Mouse (Mus musculus) T-helper 1 cell (primary cell): Measurements from ENCODE around the gene Ak5.

Experiments
- in situ Hi-C: fragments of 300-600 bp; cut with MboI, MseI; formaldehyde crosslinking; loops from one replicate; pipeline ENCODE4 v1.15.1; 2025; ENCODE audit warnings: high pct_unique_total_duplicates

Ak5 gene

GRCm38 (mm10) chr3:152668239-152668638, at the start of gene Ak5:
Ak5 (minus strand) TSS chr3:152668360.
- in situ Hi-C loops, result no loop called here

DNA sequence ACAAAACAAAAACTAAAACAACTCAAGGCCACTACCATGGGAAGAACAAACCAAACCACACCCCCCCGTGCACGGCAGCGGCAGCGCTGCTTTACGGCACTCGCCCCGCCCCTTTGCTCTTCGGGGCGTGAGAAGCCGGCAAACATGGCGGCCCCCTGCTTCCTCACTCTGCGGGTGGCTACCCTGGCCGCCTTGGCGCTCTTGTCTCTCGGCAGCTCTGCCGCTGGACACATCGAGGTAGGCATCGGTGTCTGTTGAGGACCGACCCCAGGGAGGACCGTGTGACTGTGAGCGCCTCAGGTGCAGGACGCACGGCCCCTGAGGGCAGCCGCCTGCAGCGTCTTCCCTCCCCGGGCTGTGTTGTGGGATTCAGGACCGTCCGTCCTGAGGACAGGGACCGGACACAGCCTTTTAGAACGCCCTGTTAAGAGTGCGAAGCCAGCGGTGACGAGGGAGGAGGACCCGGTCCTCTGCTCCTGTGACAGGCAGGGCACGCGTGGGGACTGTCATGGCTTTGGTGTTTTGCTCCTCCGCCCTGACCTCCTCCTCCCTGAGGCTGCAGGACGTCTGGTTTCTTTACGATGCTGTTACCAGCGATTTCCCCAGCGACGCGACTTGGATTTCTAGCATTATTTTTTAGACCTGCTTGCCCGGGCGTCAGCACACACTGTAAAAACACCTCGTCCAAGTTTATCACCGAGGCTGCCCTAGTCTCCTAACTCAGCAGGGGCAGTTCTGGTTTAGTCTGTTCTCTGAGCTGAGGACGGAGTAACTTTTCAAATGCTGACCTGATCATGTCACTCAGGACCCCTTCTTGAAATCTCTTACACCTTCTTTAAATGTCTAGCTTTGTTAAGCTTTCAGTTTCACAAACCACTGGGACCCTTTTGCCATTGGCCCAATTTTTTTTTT, 46.1 kb upstream of the Ak5 start, which contains the start of gene Pigk:
Gene Pigk, plus strand, starts transcription at position 110 of the 912 bp plus-strand sequence.
- in situ Hi-C loops, result loop anchor here (25.0 kb wide), 1 partner anchor 602 kb away; no protein-coding TSS in a partner anchor

DNA sequence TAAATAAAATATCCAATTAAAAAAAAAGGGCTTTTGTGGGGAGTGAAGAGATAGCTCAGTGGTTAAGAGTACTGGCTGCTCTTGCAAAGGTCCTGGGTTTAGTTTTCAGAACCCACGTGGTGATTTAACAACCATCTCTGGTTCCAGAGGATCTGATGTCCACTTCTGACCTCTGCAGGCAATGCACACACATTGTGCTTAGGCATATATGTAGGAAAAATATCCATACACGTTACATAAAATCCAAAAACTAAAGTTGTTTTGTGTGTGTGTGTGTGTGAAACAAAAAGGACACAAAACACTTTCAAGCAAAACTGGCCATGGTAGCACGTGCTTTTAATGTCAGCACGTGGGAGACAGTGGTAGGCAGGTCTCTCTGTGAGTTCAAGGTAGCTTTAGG, 44.8 kb upstream of the Ak5 start:
- in situ Hi-C loops, result loop anchor here (25.0 kb wide), 1 partner anchor 601 kb away; no protein-coding TSS in a partner anchor

DNA sequence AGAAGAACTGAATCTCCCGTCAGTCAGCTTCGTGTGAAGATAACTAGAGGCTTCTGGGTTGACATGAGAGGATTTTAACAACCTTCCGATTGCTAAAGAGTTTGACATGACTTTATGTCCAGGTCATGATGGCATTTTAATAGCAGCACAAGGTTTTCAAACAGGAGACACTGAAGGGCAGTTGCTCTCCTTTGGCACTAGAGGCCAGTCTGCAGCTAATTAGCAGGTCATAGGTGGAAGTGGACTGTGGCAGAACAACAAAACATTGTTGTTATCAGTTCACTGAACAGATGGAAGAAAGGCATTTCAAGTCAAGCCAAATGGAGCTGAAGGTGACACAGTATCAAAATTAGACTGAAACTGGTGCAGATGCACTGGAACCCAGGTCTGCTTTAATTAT, 41.8 kb upstream of the Ak5 start:
- in situ Hi-C loops, result loop anchor here (25.0 kb wide), 1 partner anchor 598 kb away; no protein-coding TSS in a partner anchor

GRCm38 (mm10) chr3:152707321-152707823, 39.2 kb upstream of the Ak5 start:
- in situ Hi-C loops, result loop anchor here (25.0 kb wide), 1 partner anchor 595 kb away; no protein-coding TSS in a partner anchor

- in situ Hi-C loops, result loop anchor here (25.0 kb wide), 1 partner anchor 595 kb away; no protein-coding TSS in a partner anchor
Measured at GRCm38 (mm10) chr3:152706901-152707300, 38.7 kb upstream of the Ak5 start.

DNA sequence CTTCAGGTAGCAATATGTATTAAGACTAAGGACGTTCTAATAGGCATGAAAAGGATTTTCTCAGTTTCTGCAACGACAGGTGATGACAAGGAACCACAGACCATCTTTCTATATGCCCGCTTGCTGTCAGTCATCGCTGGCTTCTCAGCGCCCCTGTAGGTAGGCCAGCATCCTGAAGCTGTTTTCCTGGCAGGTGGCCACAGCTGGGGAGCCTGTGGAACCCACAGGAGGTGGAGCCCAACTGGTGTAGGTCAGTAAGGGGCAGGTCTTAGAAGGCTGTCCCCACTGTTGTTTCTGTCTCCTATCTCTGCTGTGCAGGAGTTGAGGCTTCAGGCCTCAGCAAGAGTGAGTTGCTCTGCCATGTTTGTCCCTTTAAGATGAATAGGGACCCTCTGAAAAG, 37.7 kb upstream of the Ak5 start:
- in situ Hi-C loops, result loop anchor here (25.0 kb wide), 1 partner anchor 594 kb away; no protein-coding TSS in a partner anchor

DNA sequence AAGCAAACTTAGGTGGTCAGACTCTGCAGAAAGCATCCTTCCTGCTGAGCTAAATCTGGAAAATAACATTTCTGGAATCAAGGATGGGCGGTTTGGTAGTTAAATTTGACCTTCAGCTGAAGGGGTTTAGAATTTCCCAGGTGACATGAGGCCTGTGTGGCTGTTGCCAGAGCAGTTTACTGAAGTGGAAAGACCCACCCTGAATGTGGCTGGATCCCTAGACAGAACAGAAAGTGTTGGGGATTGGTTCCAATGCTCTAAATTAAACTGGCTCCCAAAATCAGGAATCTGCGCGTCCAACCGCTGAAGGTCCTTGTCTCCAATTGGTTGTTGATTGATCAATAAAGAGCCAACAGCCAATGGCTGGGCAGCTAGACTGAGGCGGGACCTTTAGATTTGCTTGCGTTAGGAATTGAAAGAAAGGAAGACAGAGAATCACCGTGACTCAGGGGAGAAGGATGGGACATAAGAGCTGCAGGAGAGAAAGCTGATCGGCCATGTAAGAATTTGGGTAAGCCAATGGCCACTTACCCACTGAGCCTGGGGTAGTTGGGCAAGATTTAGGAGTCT, 34.2 kb upstream of the Ak5 start:
- in situ Hi-C loops, result loop anchor here (25.0 kb wide), 1 partner anchor 590 kb away; no protein-coding TSS in a partner anchor

GRCm38 (mm10) chr3:152701536-152701935, 33.4 kb upstream of the Ak5 start:
- in situ Hi-C loops, result loop anchor here (25.0 kb wide), 1 partner anchor 589 kb away; no protein-coding TSS in a partner anchor

DNA sequence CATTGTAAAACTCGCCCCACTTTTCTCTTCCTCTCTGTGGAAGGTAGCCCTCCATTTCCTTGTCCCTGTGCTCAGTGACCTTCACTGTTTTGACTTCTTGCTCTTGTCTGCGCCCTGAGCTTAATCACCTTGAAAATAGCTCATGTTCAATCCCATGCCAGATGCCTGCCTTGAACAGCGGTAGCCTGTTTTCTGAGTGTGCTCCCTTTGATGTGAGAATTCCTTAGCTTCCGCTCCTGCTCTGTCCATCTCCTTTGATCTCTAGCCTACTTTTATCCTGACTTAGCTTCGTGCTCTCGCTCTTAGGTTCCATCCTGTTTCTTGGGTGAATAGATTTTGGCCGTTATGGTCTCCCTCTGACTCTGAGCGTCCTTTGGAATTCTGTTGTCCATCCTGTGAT, 31.1 kb upstream of the Ak5 start:
- in situ Hi-C loops, result no loop called here

DNA sequence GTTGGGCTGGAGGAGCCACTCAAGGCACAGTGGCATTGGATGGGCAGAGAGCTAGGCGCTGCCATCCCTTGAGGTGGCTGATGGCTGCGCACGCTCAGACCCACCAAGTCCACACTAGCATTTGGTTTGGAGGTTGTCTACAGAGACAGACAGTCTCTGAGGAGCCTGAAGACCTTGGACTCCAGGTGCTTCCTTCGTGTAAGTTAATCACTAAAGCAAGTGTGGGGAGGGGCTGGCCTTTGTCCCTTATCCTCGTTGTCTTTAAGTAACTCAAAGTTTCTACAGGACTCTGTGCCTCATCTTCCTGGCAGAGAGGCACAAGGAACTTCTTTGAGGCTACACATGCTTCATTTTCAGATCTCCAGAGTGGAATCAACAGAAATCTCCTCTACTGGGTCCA, 29.9 kb upstream of the Ak5 start:
- in situ Hi-C loops, result no loop called here

DNA sequence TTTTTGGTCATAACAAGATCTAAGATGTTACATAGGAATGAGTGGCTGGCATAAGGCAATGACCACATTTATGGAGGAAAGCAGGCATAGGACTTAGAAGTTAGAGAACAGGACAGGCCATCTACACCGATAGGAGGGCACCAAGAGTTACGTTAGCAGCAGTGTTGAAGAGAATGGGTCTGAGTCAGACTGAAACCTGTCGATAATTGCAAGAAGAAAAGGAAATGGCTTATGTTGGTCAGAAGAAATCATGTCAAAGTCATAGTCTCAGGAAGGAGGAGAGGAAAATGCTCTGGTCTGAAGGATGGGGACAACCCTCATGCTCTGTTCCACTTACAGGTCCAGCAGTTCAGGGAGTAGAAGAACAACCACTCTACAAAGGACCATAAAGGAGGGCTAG, 26.8 kb upstream of the Ak5 start:
- in situ Hi-C loops, result no loop called here

GRCm38 (mm10) chr3:152689105-152689504, 20.9 kb upstream of the Ak5 start:
- in situ Hi-C loops, result no loop called here

DNA sequence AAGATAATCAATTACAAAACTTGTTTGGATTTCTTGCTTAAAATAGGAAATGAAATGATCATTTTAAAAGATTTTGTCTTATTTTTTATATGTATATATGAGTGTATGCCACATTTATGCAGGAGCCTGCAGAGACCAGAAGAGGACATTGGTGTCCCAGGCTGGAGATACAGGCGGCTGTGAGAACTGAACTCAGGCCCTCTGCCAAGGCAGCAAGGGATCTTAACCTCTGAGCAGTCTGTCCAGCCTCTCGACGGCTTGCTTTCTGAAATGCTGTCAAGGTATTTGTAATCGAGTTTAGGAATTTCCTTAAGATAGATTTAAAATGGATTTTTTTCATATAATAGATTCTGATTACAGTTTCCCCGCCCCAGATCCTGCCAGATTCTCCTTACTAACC, 20.4 kb upstream of the Ak5 start:
- in situ Hi-C loops, result no loop called here

- in situ Hi-C loops, result no loop called here
Measured at GRCm38 (mm10) chr3:152674663-152675062, 6.5 kb upstream of the Ak5 start.

GRCm38 (mm10) chr3:152669783-152670182, 1.6 kb upstream of the Ak5 start:
- in situ Hi-C loops, result no loop called here

DNA sequence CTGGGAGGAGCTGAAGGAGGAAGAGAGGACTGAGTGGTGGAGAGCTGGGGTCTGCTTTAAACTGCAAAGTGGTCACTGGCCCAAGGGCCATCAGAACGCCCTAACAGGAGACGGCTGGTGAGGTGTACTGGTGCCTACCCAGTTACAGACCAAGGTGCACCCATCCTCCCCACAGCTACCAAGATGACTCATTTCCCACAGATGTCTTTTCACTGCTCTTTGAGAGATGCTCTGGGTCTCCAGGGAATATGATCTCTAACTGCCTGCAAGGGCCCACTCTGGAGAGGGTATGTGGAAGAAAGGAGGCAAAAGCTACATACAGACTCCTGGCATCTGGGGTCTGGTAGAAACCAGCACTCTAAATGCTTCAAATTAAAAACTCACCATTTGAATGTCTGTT, 633 bp upstream of the Ak5 start:
- in situ Hi-C loops, result no loop called here

DNA sequence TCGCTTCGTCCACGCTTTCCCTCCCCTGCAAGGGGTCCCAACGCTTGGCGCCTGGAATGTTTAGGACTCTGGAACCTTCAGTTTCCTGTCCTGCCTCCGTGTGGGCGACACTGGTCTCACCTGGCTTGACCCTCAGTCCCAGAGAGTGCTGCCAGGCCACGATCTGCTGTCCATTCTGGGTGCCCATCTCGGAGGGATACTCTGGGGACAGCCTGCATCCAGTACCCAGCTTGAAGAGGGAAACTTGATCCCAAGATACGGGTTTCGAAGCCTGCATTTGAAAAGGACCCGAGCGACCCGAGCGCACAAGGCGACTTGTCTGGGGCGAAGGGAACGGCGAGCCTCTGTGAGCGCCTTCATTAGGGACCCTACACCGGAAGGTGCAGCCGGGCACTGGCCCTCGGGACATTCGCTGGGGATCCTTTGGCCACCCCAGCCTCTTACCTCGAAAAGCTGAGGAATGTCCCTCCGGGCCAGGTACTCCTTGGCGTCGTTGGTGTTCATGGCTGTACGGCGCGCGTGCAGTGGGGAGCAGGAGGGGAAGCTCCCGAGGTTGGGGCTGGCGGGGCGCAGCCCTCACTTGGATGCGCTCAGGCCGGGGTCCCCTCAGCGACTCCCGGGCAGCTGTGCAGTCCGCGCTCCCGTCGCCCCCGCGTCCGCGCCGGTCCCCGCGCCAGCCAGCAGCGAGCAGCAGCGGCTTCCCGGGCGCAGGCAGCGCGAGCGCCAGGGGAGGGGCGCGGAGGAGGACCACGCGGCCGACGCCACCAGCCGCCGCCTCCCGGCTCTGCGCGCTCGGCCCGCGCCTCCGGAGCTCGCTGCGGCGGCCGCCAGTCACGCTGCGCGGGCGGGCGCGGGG, 576 bp downstream of the Ak5 start:
- in situ Hi-C loops, result no loop called here

- in situ Hi-C loops, result no loop called here
Measured at GRCm38 (mm10) chr3:152666991-152667355, 1.2 kb downstream of the Ak5 start.

GRCm38 (mm10) chr3:152658592-152658991, 9.6 kb downstream of the Ak5 start:
- in situ Hi-C loops, result no loop called here

- in situ Hi-C loops, result no loop called here
Measured at GRCm38 (mm10) chr3:152651991-152652390, 16.2 kb downstream of the Ak5 start.
